Mouse (Mus musculus) midbrain, embryonic 13.5 days (tissue): ENCODE data around the gene Armc5. TPM values are rescaled to one million over a fixed set of nuclear protein-coding genes. Genes with fewer than 3 reads are reported as not detected.
A peak's percentile ranks its signal among the peaks of the same experiment; 100 is the strongest.

Experiments
- ATAC-seq: fragments of 200-750 bp; cut with Nextera tagmentation; 2 replicates; pipeline ENCODE4 v1.8.0; 2017; ENCODE audit warnings: mild to moderate bottlenecking, moderate TSS enrichment, moderate library complexity
- H3K27ac ChIP-seq: fragments of 300-500 bp; sonication (generic); 2 replicates; pipeline ENCODE4 v1.5.1; 2015; ENCODE audit warnings: inconsistent platforms, mild to moderate bottlenecking, moderate library complexity
- H3K27me3 ChIP-seq: fragments of 300-500 bp; sonication (generic); 2 replicates; pipeline ENCODE4 v1.6.1; 2015; ENCODE audit warnings: mild to moderate bottlenecking, inconsistent platforms
- H3K36me3 ChIP-seq: fragments of 300-500 bp; sonication (generic); 2 replicates; pipeline ENCODE4 v1.6.1; 2015; ENCODE audit warnings: mild to moderate bottlenecking, inconsistent platforms
- H3K4me1 ChIP-seq: fragments of 300-500 bp; sonication (generic); replicated peaks from 2 replicates; pipeline ENCODE4 v1.6.1; 2015; ENCODE audit warnings: inconsistent platforms
- H3K4me2 ChIP-seq: fragments of 300-500 bp; sonication (generic); replicated peaks from 2 replicates; pipeline ENCODE4 v1.6.1; 2015; ENCODE audit warnings: moderate library complexity, mild to moderate bottlenecking, inconsistent platforms
- H3K4me3 ChIP-seq: fragments of 300-500 bp; sonication (generic); replicated peaks from 2 replicates; pipeline ENCODE4 v1.5.1; 2015; ENCODE audit warnings: mild to moderate bottlenecking, inconsistent platforms
- H3K9ac ChIP-seq: fragments of 300-500 bp; sonication (generic); replicated peaks from 2 replicates; pipeline ENCODE4 v1.6.1; 2015; ENCODE audit warnings: mild to moderate bottlenecking, inconsistent platforms
- H3K9me3 ChIP-seq: fragments of 300-500 bp; sonication (generic); 2 replicates; pipeline ENCODE4 v1.6.1; 2016; ENCODE audit warnings: mild to moderate bottlenecking, inconsistent platforms
- WGBS: fragments of 180-500 bp; shearing (Covaris S2); methylation state at CpG from one replicate; pipeline ENCODE4 v1.1.7; 2015; 5-methylcytosine and 5-hydroxymethylcytosine counted together
- polyA plus RNA-seq: library from polyadenylated mRNA; unstranded; fragments of >200 nt; fragmentation: Nextera tagmentation; extraction: Ambion mirVana; gene quantifications from 2 replicates; pipeline ENCODE4 v1.2.1, GENCODE M21; 2015

The Armc5 gene
- polyA plus RNA-seq = 12.5 and 13.9 TPM in 2 replicates

DNA sequence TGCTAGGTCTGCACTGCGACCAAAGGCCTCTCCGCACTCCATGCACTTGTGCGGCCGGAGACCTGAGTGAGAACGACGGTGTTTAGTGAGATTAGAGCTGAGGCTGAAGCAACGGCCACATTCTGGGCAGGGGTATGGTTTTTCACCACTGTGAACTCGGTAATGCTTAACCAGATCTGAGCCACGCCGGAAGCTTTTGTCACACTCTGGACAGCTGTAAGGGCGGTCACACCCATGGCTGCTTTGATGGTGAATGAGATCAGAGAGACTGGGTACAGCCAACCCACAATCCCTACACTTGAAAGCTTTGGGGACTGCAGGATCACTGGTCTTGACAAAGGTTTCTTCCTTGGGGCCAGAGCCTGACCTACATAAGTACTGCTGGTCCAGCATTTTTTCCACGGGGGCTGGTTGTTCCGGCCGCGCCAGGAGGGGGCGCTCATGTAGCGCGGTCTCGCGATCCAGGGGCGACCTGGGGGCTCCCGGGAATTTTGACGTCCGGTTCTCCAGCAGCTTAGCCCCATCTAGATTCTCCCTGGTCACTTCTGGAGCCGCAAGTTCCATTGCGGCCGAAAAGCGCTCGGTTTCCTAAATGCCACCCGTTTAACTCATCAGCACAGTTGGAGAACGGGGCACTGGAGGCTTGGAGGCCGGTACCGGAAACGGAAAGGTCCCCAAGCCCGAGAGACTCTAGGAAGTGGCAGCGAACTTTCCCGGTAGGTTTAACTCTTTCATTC lies at the start of gene Armc5:
TSS of gene Armc5 (plus strand) at position 487 of the 737 bp plus-strand sequence.
- 26% methylated on average over 37 of the region's 37 CpGs for WGBS
- ATAC-seq = peak; percentile 3
- H3K27ac ChIP-seq = peak within 1 kb of the TSS; percentile 97
- H3K4me2 ChIP-seq = peak within 1 kb of the TSS; percentile 90
- peaks cover 19% of the 10 kb centered on the region for H3K4me1 ChIP-seq
- H3K4me3 ChIP-seq = peak within 1 kb of the TSS; percentile 69
- peak within 1 kb of the TSS; percentile 76 for H3K9ac ChIP-seq
- no peaks in the 10 kb centered on the region for H3K27me3 ChIP-seq
- H3K36me3 ChIP-seq = peaks cover 25% of the 10 kb centered on the region
- no peaks in the 10 kb centered on the region for H3K9me3 ChIP-seq

DNA sequence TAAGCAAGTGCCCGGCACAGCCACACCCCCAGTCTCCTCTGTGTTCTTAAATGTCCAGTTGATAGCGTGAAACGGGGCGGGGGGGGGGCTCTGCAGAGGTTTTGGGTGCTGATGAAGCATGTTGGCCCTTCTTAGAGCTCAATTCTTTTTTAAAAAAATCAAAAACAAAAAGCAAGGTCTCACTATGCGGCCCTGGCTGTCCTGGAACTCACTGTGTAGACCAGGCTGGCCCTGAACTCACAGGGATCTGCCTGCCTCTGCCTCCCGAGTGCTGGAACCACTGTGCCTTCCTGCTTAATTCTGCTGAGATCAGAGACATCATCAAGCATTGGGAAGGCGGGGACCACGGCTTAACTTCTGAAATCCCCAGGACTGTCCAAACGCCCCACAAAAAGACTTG lies 35.5 kb upstream of the Armc5 start:
- Histone ChIP-seq H3K4me2 (no peak overlapping the region), H3K9me3 (no peaks in the 10 kb centered on the region), H3K9ac (no peak overlapping the region), H3K27ac (no peak overlapping the region), H3K4me1 (no peaks in the 10 kb centered on the region), H3K4me3 (no peak overlapping the region), H3K36me3 (no peaks in the 10 kb centered on the region), H3K27me3 (no peaks in the 10 kb centered on the region)
- no peak for ATAC-seq
- WGBS = 91% methylated on average over 9 of the region's 9 CpGs

GRCm38 (mm10) chr7:128203071-128203470 lies 34.1 kb upstream of the Armc5 start:
- Histone ChIP-seq H3K4me2 (no peak overlapping the region), H3K9me3 (no peaks in the 10 kb centered on the region), H3K9ac (no peak overlapping the region), H3K27ac (no peak overlapping the region), H3K4me3 (no peak overlapping the region), H3K36me3 (no peaks in the 10 kb centered on the region), H3K4me1 (no peaks in the 10 kb centered on the region), H3K27me3 (no peaks in the 10 kb centered on the region)
- ATAC-seq = no peak
- WGBS = 75% methylated on average over 9 of the region's 9 CpGs

DNA sequence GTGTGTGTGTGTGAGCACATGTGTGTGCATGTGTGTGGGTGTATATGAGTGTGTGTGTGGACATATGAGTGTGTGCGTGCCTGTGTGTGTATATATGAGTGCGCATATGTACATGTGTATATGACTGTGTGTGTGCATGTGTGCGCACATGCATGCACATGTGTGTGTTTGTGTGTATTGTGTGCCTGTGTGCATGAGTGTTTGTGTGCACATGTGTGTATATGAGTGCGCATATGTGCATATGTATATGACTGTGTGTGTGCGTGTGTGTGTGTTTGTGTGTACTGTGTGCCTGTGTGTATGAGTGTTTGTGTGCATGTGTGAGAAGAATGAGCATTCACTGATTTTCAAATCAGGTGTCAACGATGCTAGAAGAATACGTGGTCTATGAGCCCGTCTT lies 33.0 kb upstream of the Armc5 start:
- Histone ChIP-seq H3K9me3 (no peaks in the 10 kb centered on the region), H3K4me3 (no peak overlapping the region), H3K27me3 (no peaks in the 10 kb centered on the region), H3K4me2 (no peak overlapping the region), H3K9ac (no peak overlapping the region), H3K4me1 (no peaks in the 10 kb centered on the region), H3K27ac (no peak overlapping the region), H3K36me3 (no peaks in the 10 kb centered on the region)
- 90% methylated on average over 8 of the region's 8 CpGs for WGBS
- ATAC-seq = no peak

- no peaks in the 10 kb centered on the region for H3K4me1 ChIP-seq
- ATAC-seq = no peak
- H3K9me3 ChIP-seq = no peaks in the 10 kb centered on the region
- H3K27me3 ChIP-seq = no peaks in the 10 kb centered on the region
- H3K4me2 ChIP-seq = no peak overlapping the region
- H3K36me3 ChIP-seq = no peaks in the 10 kb centered on the region
- H3K27ac ChIP-seq = no peak overlapping the region
- 90% methylated on average over 18 of the region's 18 CpGs for WGBS
- no peak overlapping the region for H3K9ac ChIP-seq
- no peak overlapping the region for H3K4me3 ChIP-seq
These were observed 31.4 kb upstream of the Armc5 start for GRCm38 (mm10) chr7:128205695-128206094.

GRCm38 (mm10) chr7:128206152-128206551 lies 31.0 kb upstream of the Armc5 start, which contains the start of gene Cox6a2:
TSS of gene Cox6a2 (minus strand) at chr7:128206387.
- H3K4me1 ChIP-seq = no peaks in the 10 kb centered on the region
- no peaks in the 10 kb centered on the region for H3K9me3 ChIP-seq
- H3K27ac ChIP-seq = no peak within 1 kb of the TSS
- no peak within 1 kb of the TSS for H3K4me3 ChIP-seq
- no peak for ATAC-seq
- no peak within 1 kb of the TSS for H3K9ac ChIP-seq
- no peak within 1 kb of the TSS for H3K4me2 ChIP-seq
- no peaks in the 10 kb centered on the region for H3K27me3 ChIP-seq
- H3K36me3 ChIP-seq = no peaks in the 10 kb centered on the region
- 83% methylated on average over 6 of the region's 6 CpGs for WGBS

- Histone ChIP-seq H3K4me2 (no peak overlapping the region), H3K4me3 (no peak overlapping the region), H3K27ac (no peak overlapping the region), H3K4me1 (no peaks in the 10 kb centered on the region), H3K27me3 (no peaks in the 10 kb centered on the region), H3K9ac (no peak overlapping the region), H3K36me3 (no peaks in the 10 kb centered on the region), H3K9me3 (no peaks in the 10 kb centered on the region)
- 6% methylated on average over 4 of the region's 4 CpGs for WGBS
- no peak for ATAC-seq
These were observed 29.0 kb upstream of the Armc5 start for GRCm38 (mm10) chr7:128208187-128208586.

GRCm38 (mm10) chr7:128209826-128210225 lies 27.3 kb upstream of the Armc5 start:
- H3K36me3 ChIP-seq = no peaks in the 10 kb centered on the region
- WGBS = 68% methylated on average over 3 of the region's 3 CpGs

GRCm38 (mm10) chr7:128219952-128220351 lies 17.2 kb upstream of the Armc5 start:
- Histone ChIP-seq H3K27ac (no peak overlapping the region), H3K4me3 (no peak overlapping the region), H3K4me1 (no peaks in the 10 kb centered on the region), H3K4me2 (no peak overlapping the region), H3K9ac (no peak overlapping the region), H3K27me3 (no peaks in the 10 kb centered on the region), H3K9me3 (no peaks in the 10 kb centered on the region), H3K36me3 (no peaks in the 10 kb centered on the region)
- ATAC-seq = no peak
- 84% methylated on average over 4 of the region's 4 CpGs for WGBS

More at GRCm38 (mm10) chr7:128209826-128210225, 27.3 kb upstream of the Armc5 start:
- Histone ChIP-seq H3K27ac (no peak overlapping the region), H3K4me1 (no peaks in the 10 kb centered on the region), H3K4me2 (no peak overlapping the region), H3K4me3 (no peak overlapping the region), H3K9me3 (no peaks in the 10 kb centered on the region), H3K27me3 (no peaks in the 10 kb centered on the region), H3K9ac (no peak overlapping the region)
- no peak for ATAC-seq

- Histone ChIP-seq H3K27ac (no peak overlapping the region), H3K27me3 (no peaks in the 10 kb centered on the region), H3K4me2 (no peak overlapping the region), H3K4me3 (no peak overlapping the region), H3K9me3 (no peaks in the 10 kb centered on the region), H3K9ac (no peak overlapping the region), H3K36me3 (no peaks in the 10 kb centered on the region), H3K4me1 (no peaks in the 10 kb centered on the region)
- 85% methylated on average over 3 of the region's 3 CpGs for WGBS
- ATAC-seq = no peak
These were observed 16.2 kb upstream of the Armc5 start for GRCm38 (mm10) chr7:128220936-128221335.

DNA sequence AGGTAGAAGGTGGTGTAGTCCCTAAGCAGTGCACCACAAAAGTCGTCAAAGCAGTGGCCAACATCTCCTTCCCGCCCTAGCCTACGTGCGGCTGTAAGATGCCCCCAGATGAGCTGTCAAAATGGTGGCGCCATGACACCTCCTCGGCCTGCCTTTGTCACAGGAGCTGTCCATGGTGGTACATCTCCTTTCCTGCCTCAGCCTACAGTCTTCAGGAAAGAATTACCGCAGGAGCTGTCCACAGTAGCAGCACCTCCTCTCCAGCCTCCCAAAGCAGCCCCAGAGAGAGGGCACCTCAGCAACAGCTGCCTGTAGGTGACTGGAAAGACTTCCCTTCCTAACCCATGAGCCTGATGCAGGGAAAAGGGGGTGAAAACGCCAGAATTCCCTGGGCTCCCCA lies 5.4 kb upstream of the Armc5 start:
- no peak overlapping the region for H3K4me3 ChIP-seq
- H3K27ac ChIP-seq = no peak overlapping the region
- 49% methylated on average over 8 of the region's 8 CpGs for WGBS

GRCm38 (mm10) chr7:128234796-128235195 lies 2.3 kb upstream of the Armc5 start:
- Histone ChIP-seq H3K9ac (no peak overlapping the region), H3K9me3 (no peaks in the 10 kb centered on the region), H3K27me3 (no peaks in the 10 kb centered on the region), H3K4me1 (peaks cover 19% of the 10 kb centered on the region), H3K27ac (no peak overlapping the region), H3K36me3 (peaks cover 4% of the 10 kb centered on the region; the same call in 1 of the 2 replicates), H3K4me2 (no peak overlapping the region), H3K4me3 (no peak overlapping the region)
- WGBS = 86% methylated on average over 2 of the region's 2 CpGs
- ATAC-seq = no peak

More for the DNA sequence above, 5.4 kb upstream of the Armc5 start:
- Histone ChIP-seq H3K9ac (no peak overlapping the region), H3K36me3 (peaks cover 4% of the 10 kb centered on the region; the same call in 1 of the 2 replicates), H3K9me3 (no peaks in the 10 kb centered on the region), H3K4me2 (no peak overlapping the region), H3K4me1 (peaks cover 3% of the 10 kb centered on the region), H3K27me3 (no peaks in the 10 kb centered on the region)
- ATAC-seq = no peak

- Histone ChIP-seq H3K27me3 (no peaks in the 10 kb centered on the region), H3K9ac (no peak overlapping the region), H3K27ac (no peak overlapping the region), H3K4me2 (no peak overlapping the region), H3K4me1 (peaks cover 19% of the 10 kb centered on the region), H3K4me3 (no peak overlapping the region), H3K9me3 (no peaks in the 10 kb centered on the region), H3K36me3 (peaks cover 11% of the 10 kb centered on the region)
- 87% methylated on average over 1 of the region's 1 CpGs for WGBS
- ATAC-seq = no peak
These were observed 1.7 kb upstream of the Armc5 start for GRCm38 (mm10) chr7:128235481-128235880.
